Mouse (Mus musculus): ENCODE results near the gene Mboat1.

DNA sequence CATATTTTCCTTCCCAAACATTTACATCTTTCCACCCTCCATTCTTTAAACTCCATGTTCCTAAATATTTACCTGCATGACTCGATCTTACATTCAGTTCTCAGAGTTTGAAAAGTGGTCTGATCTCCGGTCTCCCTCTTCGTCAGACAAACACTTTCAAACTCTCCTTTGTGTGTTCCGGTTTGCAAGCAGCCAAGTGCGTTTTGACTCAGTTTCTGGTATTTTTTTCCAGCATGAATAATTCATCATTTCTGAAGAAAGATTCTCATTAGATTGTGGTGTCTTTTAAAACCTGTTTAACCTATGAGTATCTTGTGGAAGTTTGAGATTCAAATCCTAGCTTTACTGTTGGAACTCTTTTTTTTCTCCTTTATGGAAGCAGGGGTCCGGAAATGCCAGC is 33.8 kb downstream of the Mboat1 start:
- TF ChIP-seq CTCF (IDR thresholded peaks at IDR 0.05; ENCODE audit: control insufficient read depth, insufficient read depth, low read length) (no peak), POLR2A (IDR thresholded peaks at IDR 0.05; ENCODE audit: borderline replicate concordance, control insufficient read depth, low read depth, low read length) (no peak)

All from bone marrow, adult 2 months (tissue).